Mouse (Mus musculus): ENCODE measurements around the gene Cep152.

Gene Cep152

DNA sequence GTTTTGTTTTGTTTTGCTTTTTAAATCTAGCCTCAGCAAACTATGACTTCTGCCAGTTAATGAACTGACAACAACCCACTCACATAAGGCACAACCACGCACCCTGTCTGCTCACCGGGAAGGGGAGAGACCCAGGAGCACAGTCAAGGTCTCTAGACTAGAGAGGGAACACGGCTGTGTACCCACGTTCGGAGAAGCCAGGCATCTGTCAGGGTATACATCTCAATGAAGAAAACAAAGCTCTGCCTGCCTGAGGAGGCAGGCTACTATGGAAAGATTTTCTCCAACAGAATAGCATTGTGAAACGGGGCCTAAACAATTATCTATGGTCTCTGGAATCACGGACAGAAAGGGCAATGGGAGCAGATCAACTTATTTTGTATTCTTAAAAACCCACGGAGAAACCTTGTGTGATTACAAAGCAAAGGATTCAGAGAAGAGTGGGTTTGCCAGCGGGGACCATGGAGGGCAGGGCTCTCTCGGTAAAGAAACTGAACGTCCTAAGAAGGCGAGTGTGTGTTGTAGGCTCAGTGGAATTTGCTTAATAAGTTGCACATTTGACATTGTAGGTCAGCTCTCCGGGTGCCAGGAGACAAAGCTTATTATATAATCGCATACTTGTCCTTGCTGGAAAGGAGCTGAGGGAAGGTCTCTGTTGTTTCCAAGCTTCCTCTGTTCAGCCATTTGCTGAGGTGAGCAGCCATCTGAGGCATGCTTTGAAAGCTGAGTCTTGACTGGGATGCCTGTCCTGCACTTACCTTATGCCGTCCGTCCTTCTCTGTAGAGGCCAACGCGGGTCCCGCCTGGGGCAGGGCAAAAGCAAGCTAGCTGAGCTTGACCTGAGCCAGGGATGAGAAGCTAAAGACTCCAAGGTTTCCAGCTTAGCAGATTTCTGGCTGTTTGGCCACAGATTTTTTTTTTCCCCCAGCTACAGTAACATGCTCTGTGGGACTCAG is 66.0 kb downstream of the Cep152 start:
- in situ Hi-C loops (cut with MboI, MseI), result no loop called here

DNA sequence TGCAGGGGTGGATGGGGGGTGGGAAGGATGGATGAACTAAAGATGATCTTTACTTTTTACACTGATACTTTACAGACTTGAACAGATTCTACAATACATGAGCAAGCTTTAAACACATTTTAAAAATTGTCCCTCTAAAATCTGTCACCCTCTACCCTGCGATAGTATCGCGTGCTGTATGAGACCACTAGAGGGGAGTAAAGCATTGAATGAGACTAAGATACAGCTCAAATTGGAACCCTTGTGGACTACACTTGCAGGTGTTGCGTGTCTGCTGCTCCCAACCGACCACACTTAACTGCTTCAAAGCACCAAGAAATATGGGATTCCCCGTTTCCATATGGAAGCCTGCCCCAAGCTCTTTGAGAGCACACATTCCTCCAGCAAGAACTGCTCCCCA is 69.1 kb downstream of the Cep152 start:
- in situ Hi-C loops (cut with MboI, MseI), result no loop called here

DNA sequence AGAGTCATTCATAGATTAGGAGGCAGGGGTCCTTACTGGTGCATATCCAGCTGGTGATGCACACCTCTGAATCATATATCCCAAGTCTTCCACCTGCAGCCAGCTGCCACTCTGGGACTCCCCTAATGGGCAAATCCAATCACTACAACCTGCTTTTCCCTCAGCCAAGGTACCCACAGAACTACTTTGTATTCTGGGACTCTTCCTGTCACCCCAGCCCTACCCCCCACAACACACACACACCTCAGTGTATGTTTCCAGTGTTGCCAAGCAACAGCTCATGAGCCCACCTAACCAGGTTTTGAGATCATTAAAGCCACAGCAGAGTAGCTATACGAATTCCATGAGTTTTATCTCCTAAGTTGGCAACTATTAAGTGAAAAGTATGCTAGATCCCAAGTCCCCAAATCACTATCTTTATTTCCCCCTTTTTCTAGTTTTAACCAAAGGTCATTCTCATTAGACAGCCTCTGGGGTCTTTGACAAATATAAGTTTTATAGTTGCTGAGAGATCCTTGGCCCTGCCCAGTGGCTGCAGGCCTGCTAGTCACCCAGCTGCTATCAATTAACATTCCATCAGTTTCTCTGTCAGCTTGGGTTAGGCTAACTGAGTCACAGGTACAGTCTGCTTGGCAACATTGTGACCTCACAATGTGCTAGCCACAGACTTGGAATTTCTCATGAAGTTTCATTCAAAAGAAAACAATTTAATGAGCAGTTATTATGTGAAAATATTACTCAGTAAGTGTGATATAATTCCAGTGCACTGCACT is 75.9 kb downstream of the Cep152 start:
- in situ Hi-C loops (cut with MboI, MseI), result no loop called here

DNA sequence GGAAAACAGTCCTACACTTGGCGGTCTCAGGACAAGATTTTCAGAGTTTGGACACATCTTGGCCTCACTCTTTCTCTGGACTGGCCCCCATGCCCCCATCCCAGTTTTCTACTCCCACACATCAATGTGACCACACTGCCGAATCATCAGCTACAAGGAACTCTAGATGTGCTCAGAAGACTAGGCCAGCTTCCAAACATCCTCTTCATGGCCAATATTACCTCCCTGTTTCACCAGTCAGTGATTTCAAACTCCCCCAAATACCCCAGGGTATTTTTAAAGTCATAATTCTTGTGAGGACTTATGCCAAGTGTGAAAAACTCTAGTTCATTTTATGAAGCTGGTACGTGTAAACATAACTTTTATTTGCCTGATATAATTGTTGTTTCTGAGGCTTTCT is 79.9 kb downstream of the Cep152 start:
- in situ Hi-C loops (cut with MboI, MseI), result no loop called here

GRCm38 (mm10) chr2:125543646-125544045 is 81.3 kb downstream of the Cep152 start:
- in situ Hi-C loops (cut with MboI, MseI), result no loop called here

DNA sequence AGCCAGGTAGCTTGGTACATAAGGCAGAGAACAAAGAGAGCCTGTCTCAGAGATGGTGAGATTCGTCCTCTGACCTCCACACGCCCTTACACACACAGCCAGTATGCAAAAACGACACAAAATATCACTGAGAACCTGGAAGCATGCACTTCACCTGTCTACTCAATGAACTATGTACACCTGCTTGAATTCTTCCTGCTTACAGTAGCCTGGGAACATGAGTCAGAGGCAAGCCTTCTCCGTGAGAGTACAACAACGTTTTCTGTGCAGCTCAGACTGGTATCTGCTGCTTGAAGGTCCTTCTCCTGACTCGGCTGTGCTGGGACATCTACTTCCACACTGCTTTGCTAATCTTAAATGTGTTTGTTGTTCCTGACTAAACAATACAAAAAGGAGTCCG is 83.5 kb downstream of the Cep152 start:
- in situ Hi-C loops (cut with MboI, MseI), result no loop called here

DNA sequence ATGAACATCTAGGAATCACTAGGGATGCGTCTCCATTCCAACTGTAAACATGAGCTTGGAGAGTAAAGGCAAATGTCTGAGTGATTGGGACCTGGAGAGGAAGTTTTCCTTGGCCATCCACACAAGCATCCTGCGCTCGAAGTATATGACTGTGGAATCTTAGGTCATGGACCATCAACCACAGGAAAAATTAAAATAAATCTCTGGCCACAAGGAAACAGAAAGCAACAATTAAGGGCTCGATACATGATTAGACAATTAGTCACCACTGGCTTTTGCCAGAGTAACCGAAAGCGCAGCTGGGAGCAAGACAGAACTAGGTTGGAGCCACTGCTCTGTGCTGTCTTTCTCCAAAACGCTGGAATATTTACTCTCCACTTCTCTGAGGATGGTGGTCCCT is 84.3 kb downstream of the Cep152 start:
- in situ Hi-C loops (cut with MboI, MseI), result no loop called here

DNA sequence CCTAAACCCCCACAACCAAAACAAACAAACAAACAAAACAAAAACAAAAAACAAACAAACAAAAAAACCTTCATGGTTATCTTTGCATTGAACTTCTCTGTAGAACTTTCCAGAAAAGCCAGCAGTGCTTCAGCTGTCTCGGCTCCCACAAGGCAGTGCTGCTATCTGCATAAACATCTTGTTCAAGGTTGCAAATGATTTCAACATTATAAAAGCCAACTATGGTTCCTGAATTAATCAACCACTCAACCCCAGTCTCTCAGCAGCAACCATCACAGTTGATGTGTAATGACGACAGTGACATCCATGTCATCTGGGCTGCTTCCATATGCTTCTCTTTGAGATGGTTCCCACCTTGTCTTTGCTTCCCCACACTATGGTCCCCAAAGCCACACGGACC is 85.3 kb downstream of the Cep152 start:
- in situ Hi-C loops (cut with MboI, MseI), result no loop called here

GRCm38 (mm10) chr2:125530665-125531064 is 94.2 kb downstream of the Cep152 start:
- in situ Hi-C loops (cut with MboI, MseI), result no loop called here

DNA sequence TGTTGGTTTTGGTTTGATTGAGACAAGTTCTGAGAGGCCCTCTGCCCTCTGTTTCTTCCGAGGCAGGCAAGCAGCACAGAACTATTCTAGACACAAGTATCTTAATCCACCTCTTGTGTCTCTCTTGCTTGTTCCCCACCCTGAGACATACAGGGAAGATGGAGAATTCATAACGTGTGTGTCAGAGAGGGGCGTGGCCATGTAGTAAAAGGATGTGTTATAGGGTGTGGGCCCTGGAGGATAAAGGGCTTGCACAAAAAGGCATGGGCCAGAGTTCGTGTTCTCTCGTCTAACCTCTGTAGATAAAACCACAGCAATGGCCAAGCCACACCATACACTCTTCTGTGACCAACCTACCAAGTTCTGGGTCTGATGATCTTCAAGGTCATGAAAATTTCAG is 98.3 kb downstream of the Cep152 start:
- in situ Hi-C loops (cut with MboI, MseI), result no loop called here

DNA sequence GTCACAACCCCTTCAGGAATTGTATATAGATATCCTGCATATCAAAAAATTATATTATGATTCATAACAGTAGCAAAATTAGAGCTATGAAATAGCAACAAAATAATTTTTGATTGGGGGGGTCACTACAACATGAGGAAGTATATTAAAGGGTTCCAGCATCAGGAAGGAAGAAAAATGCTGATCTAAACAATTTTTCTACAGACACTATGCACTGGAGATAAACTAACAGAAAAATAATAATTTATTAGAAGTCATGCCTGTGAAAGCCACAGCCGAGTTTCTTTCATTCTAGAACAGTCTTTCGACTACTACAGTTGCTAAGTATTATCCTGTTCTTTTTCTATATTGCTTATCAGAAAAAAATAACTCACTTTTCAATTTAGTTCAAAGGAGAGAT is 99.4 kb downstream of the Cep152 start:
- in situ Hi-C loops (cut with MboI, MseI), result no loop called here

- in situ Hi-C loops (cut with MboI, MseI), result no loop called here
Observed at GRCm38 (mm10) chr2:125516594-125516993, 108.3 kb downstream of the Cep152 start.

- in situ Hi-C loops (cut with MboI, MseI), result no loop called here
Observed at GRCm38 (mm10) chr2:125515291-125516057, 109.4 kb downstream of the Cep152 start.

DNA sequence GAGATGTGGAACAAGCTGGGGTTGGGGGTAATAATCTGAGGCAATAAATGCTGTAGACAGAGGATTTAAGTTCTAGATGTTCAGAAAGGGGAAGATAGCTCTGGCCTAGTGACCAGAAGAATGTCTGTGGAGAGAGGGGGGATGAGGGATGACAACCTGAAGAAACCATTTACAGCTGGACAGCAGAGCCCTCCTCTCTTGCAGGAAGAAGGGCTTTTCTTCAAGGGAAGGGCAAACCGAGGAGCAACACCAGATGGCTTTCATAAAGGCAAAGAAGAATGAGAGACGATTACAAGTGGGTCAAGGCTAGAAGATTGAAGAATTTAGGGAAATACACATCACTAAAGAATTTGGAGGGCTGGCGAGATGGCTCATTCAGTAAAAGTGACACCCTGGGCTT is 110.5 kb downstream of the Cep152 start:
- in situ Hi-C loops (cut with MboI, MseI), result no loop called here

All from regulatory T cell (primary cell).